Mouse (Mus musculus) c-Kit-positive CD71-positive TER-119-negative erythroid progenitor cells, embryonic 14.5 days (primary cell): ENCODE results near the gene Prph2.

Source experiments
- DNase-seq: peaks from one replicate; pipeline ENCODE4 v3.0.0-alpha.2; 2013; ENCODE audit warnings: low read depth

Prph2 gene

GRCm38 (mm10) chr17:46910186-46910585 lies at the start of gene Prph2:
Gene Prph2 (plus strand): TSS chr17:46910459.
- no peak for DNase-seq

DNA sequence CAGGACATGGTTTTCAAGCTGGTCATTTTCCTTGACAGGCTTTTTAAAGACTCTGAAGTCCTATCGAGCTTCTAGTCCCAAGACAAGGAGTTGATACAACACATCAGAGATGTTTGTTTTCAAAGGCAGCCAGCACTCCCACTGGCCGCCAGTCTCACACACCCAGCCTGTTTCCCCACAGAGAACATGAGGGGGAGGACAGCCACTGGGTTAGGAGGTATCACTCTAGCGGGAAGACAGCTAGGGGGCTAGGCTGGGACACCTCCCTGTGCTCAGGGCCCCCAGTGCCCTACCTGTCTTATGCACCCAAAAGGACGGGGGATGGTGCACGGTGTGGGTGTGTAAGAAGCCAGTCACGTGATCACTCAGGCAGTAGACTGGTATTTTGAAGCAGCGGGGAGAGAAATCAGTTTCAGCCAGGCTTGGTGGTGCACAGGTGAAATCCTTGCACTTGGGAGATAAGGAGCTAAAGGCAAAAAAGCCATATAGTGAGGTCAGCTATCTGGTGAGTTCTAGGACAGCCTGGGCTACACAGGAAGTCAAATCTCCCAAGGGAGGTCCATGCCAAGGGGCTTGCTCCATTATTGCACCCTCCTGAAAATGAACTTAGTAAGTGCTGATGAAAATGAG lies 45.6 kb upstream of the Prph2 start:
- no peak for DNase-seq

- DNase-seq: no peak
Measured at GRCm38 (mm10) chr17:46866836-46867235, 43.4 kb upstream of the Prph2 start.

- no peak for DNase-seq
Measured at GRCm38 (mm10) chr17:46870204-46870798, 40.0 kb upstream of the Prph2 start.

DNA sequence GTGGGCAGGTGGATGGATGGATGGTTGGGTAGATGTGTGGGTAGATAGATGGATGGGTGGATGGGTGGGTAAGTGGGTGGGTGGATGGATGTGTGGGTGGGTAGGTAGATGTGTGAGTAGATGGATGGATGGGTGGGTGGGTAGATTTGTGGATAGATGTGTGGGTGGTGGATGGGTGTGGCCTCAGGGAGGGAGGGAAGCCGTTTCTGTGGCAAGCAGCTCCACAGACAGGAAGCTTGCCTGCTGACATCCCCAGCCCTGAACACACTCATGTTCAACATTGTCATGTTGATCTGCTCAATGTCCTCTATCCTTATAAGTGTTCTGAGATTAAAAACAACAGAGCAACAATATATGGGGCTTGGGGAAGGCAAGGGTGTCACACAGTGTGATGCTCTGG lies 39.3 kb upstream of the Prph2 start:
- DNase-seq: no peak

- DNase-seq: no peak
Measured at GRCm38 (mm10) chr17:46872806-46873205, 37.5 kb upstream of the Prph2 start.

- no peak for DNase-seq
Measured at GRCm38 (mm10) chr17:46874133-46874532, 36.1 kb upstream of the Prph2 start.

- DNase-seq: no peak
Measured at GRCm38 (mm10) chr17:46875626-46876025, 34.6 kb upstream of the Prph2 start.

GRCm38 (mm10) chr17:46876371-46876950 lies 33.8 kb upstream of the Prph2 start:
- no peak for DNase-seq

DNA sequence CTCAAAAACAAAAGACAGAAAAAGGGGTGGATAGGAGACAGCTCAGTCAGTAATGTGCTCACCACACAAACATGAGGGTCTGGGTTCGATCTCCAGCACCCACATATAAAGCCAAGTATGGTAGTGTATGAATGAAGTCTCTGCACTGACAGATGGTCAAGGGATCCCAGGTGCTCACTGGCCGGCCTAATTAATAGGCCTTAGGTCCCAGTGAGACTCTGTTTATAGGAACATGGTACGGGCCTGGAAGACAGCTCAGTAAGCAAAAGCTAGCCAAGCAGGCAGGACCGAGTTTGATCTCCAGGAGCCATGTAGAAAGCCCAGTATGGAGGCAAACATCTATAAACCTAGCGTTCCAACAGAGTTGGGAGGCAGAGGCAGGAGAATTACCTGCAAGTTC lies 33.2 kb upstream of the Prph2 start:
- no peak for DNase-seq

GRCm38 (mm10) chr17:46879841-46880311 lies 30.4 kb upstream of the Prph2 start:
- DNase-seq: no peak

DNA sequence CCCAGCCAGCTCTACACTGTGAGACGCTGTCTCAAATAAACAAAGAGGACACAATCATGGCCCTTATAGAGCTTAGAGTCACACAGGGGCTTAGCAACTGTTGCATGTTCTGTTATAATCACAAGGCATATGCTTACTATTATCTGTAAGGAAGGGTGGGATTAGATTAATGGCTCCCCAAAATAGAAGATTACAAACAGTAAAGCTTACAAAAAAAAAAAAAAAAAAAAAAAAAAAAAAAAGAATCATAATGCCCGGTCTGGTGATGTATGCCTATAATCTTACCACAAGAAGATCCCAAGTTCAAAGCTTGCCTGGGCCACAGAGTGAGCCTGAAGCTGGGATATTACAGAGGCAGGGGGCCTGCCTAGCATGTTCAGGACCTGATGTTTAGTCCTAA lies 29.9 kb upstream of the Prph2 start:
- no peak for DNase-seq

DNA sequence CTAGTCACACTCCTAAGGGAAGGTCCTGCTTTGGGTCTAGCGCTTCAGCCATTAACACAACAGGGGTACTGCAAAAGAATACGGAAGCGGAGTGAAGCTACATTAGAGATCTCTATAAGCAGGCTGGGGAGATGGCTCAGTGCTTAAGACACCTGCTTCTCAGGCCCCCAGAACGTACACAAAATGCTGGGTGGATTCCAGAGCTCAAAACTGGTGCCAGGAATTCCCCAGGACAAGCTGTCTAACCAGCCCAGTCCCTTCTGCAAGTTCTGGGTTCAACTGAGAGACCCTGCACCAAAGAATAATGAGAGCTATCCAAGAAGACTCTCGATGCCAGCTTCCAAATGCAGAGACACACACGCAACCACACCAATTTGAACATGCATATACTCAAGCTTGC lies 28.5 kb upstream of the Prph2 start:
- no peak for DNase-seq

GRCm38 (mm10) chr17:46883107-46883506 lies 27.2 kb upstream of the Prph2 start:
- no peak for DNase-seq

- no peak for DNase-seq
Measured at GRCm38 (mm10) chr17:46884766-46885165, 25.5 kb upstream of the Prph2 start.

- DNase-seq: no peak
Measured at GRCm38 (mm10) chr17:46885218-46885909, 24.9 kb upstream of the Prph2 start.

DNA sequence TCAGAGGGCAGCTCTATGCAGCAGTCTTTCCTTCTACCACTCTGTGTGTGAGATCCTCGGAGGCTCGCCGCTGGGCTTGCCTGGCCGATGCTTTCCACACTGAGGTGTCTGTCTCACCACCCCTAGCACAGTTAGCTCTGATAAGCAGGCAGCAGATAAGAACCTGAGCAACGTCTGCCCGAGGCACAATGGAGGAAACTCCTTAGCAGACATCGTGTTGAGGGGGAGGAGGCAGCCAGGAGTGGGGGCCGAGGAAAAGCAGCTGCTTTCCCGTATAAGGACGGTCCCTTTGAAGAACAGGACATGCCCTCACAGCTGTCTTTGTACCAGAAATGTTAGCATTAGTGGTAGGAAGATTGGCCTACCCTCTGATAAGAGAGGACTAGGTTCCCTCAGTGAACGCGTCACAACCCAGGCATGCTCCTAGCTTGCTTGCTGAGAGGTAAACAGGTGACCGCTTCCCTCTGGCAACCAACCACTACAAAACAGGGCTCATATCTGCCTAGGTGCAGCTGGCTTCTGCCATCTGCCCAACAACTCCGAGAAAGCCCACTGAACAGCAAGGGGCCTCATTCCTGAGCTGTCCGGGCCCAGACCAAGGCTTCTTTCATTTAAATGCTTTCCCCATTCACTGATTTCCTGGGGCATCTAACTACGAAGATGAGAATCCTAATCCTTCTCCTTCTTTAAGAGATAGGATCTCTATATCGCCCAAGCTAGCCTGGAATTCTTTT lies 24.2 kb upstream of the Prph2 start:
- DNase-seq: peak; percentile 58

GRCm38 (mm10) chr17:46888511-46889212 lies 21.6 kb upstream of the Prph2 start:
- DNase-seq: peak; percentile 58

DNA sequence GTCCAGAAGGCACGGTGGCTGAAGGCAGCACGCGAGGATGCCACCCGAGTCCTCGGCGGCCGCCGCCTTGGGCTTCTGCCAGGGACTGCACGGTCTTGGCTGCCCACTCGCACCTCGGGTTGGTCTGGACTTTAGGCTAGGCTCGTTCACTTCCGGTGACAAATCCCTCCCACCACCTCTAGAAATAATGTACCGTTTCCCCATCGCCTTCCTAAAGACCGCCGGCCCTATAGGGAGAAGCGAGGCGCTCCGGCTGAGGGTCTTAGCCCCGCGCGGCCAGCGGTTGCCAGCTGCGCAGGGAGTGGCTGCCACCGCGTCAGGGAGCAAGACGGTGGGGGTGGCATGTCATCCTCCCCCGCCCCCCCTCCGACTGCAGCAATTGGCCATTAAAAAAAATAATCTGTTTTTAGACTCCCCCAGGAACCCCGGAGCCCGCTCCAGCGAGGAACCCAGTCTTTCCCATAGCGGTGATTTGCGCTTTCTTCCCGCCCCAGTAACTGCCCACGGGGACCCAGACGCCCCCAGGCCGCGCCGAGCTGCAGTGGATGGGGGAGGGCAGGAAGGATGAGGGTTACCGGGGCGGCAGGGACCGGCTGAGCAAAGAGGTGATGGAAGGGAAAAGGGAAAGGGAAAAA lies 20.7 kb upstream of the Prph2 start:
- peak; percentile 28 for DNase-seq

DNA sequence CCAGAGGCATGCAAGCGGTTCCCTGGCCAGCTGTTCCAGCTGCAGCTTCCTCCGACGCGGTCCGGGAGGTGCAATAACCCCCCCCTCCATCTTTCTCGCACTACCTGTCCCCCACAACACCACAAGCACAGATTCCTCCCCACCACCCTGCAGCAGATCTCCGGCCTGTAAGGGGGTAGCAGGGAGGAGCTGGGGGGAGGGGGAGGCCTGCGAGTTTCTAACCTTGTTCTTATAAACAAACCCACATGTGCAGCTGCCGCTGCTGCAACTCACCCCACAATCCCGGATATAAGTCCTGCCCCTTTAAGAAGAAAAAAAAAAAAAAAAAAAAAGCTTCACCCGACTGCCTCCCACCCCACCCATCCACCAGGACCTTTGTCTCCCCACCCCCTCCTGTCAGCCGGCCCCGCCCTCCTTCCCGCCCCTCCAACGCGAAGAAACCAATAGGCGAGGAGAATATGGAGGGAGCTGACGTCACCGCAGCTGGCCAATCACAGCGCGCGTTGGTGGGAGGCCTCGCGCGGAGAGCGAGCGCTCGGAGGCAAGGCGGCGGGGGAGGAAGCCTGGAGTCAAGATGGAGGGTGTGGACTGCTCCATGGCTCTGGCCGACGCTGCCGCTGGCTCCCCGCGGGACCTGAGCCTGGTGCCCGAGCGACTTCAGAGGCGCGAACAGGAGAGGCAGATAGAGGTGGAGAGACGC lies 20.0 kb upstream of the Prph2 start, which contains the start of gene Tbcc:
TSS of gene Tbcc (plus strand) at position 569 of the 700 bp plus-strand sequence.
- peak; percentile 94 for DNase-seq
